Mouse (Mus musculus) thymus, adult 2 months (tissue): ENCODE measurements around the gene Papss2. TPM values are rescaled to one million over a fixed set of nuclear protein-coding genes. Genes with fewer than 3 reads are reported as not detected.
A peak's percentile ranks its signal among the peaks of the same experiment; 100 is the strongest.

Source experiments
- DNase-seq: peaks from one replicate; pipeline ENCODE4 v3.0.0; 2021
- H3K27ac ChIP-seq: fragments of 200-500 bp; 2 replicates; pipeline ENCODE4 v1.5.1; 2012; ENCODE audit warnings: low read length, control low read depth; ENCODE audit not compliant: control insufficient read depth, insufficient read depth
- H3K27me3 ChIP-seq: fragments of 200-500 bp; 2 replicates; pipeline ENCODE4 v1.6.1; 2012; ENCODE audit warnings: mild to moderate bottlenecking, low read length, moderate library complexity, mixed read lengths; ENCODE audit not compliant: control insufficient read depth, insufficient read depth
- H3K36me3 ChIP-seq: fragments of 200-500 bp; 2 replicates; pipeline ENCODE4 v1.6.1; 2012; ENCODE audit warnings: mild to moderate bottlenecking, low read length, moderate library complexity; ENCODE audit not compliant: control insufficient read depth, insufficient read depth
- H3K4me1 ChIP-seq: fragments of 200-500 bp; replicated peaks from 2 replicates; pipeline ENCODE4 v1.6.1; 2012; ENCODE audit warnings: low read length; ENCODE audit not compliant: control insufficient read depth, insufficient read depth
- H3K4me3 ChIP-seq: fragments of 200-500 bp; 2 replicates; pipeline ENCODE4 v1.5.1; 2012; ENCODE audit warnings: mild to moderate bottlenecking, low read length, control low read depth, moderate library complexity; ENCODE audit not compliant: control insufficient read depth, insufficient read depth
- CTCF ChIP-seq: fragments of 200-500 bp; IDR thresholded peaks from 2 replicates; pipeline ENCODE4 v1.5.1; 2012; ENCODE audit warnings: mild to moderate bottlenecking, control low read depth, low read length, moderate library complexity, borderline replicate concordance; ENCODE audit not compliant: control insufficient read depth, poor library complexity, insufficient read depth; ENCODE audit errors: extremely low read depth
- POLR2A ChIP-seq: fragments of 200-500 bp; IDR thresholded peaks from 2 replicates; pipeline ENCODE4 v1.6.1; 2012; ENCODE audit warnings: mild to moderate bottlenecking, low read length, control low read depth, moderate library complexity; ENCODE audit not compliant: control insufficient read depth, poor library complexity, insufficient read depth; ENCODE audit errors: extremely low read depth
- WGBS: fragments of 180-500 bp; shearing (Covaris S2); methylation state at CpG from one replicate; pipeline ENCODE4 v1.1.7; 2018; 5-methylcytosine and 5-hydroxymethylcytosine counted together
- polyA plus RNA-seq: library from polyadenylated mRNA; depleted of rRNA; stranded (reverse); fragments of >200 nt; gene quantifications from 2 replicates; pipeline ENCODE4 v1.2.3, GENCODE M21; 2012

Papss2 gene
- polyA plus RNA-seq, 1 experiment = 5.7 TPM

GRCm38 (mm10) chr19:32708996-32709395 lies 113.4 kb downstream of the Papss2 start:
- no peak for DNase-seq
- peaks cover 26% of the 10 kb centered on the region for H3K36me3 ChIP-seq
- peaks cover 4% of the 10 kb centered on the region for H3K4me1 ChIP-seq
- H3K4me3 ChIP-seq = no peak overlapping the region
- 99% methylated on average over 5 of the region's 5 CpGs for WGBS
- no peak overlapping the region for H3K27ac ChIP-seq
- H3K27me3 ChIP-seq = no peaks in the 10 kb centered on the region
- TF ChIP-seq POLR2A (no peak), CTCF (no peak)

- no peak for DNase-seq
- H3K4me1 ChIP-seq = peaks cover 4% of the 10 kb centered on the region
- H3K4me3 ChIP-seq = no peak overlapping the region
- peaks cover 13% of the 10 kb centered on the region; the same call in 1 of the 2 replicates for H3K36me3 ChIP-seq
- no peak overlapping the region for H3K27ac ChIP-seq
- 50% methylated on average over 3 of the region's 3 CpGs for WGBS
- no peaks in the 10 kb centered on the region for H3K27me3 ChIP-seq
- TF ChIP-seq POLR2A (no peak), CTCF (no peak)
Measured at GRCm38 (mm10) chr19:32710288-32710687, 114.7 kb downstream of the Papss2 start.

- H3K27me3 ChIP-seq = no peaks in the 10 kb centered on the region
- no peaks in the 10 kb centered on the region for H3K36me3 ChIP-seq
- H3K4me3 ChIP-seq = peak overlapping the region; percentile 94
- WGBS = under 1% methylated on average over 63 of the region's 63 CpGs
- TF ChIP-seq CTCF = peak; percentile 41; the same call in 1 of the 2 replicates
- peak; percentile 77 for TF ChIP-seq POLR2A
- peaks cover 4% of the 10 kb centered on the region for H3K4me1 ChIP-seq
- H3K27ac ChIP-seq = peak overlapping the region; percentile 65
- peak; percentile 91 for DNase-seq
Measured at GRCm38 (mm10) chr19:32711761-32712541, 116.4 kb downstream of the Papss2 start.

- peak overlapping the region; percentile 65 for H3K27ac ChIP-seq
- peak; percentile 84 for DNase-seq
Measured at GRCm38 (mm10) chr19:32712588-32713042, 117.0 kb downstream of the Papss2 start.

GRCm38 (mm10) chr19:32713471-32713870 lies 117.9 kb downstream of the Papss2 start:
- Histone ChIP-seq H3K27ac (no peak overlapping the region), H3K36me3 (no peaks in the 10 kb centered on the region), H3K27me3 (no peaks in the 10 kb centered on the region), H3K4me3 (no peak overlapping the region), H3K4me1 (peaks cover 6% of the 10 kb centered on the region)
- WGBS = 88% methylated on average over 3 of the region's 3 CpGs
- DNase-seq = no peak
- TF ChIP-seq POLR2A = no peak
- no peak for TF ChIP-seq CTCF

More at GRCm38 (mm10) chr19:32712588-32713042, 117.0 kb downstream of the Papss2 start:
- Histone ChIP-seq H3K36me3 (no peaks in the 10 kb centered on the region), H3K27me3 (no peaks in the 10 kb centered on the region), H3K4me3 (peak overlapping the region; percentile 94), H3K4me1 (peaks cover 6% of the 10 kb centered on the region)
- no peak; the same call in 1 of the 2 replicates for TF ChIP-seq POLR2A
- no peak for TF ChIP-seq CTCF
- 2% methylated on average over 11 of the region's 11 CpGs for WGBS

GRCm38 (mm10) chr19:32715201-32715600 lies 119.6 kb downstream of the Papss2 start:
- Histone ChIP-seq H3K36me3 (no peaks in the 10 kb centered on the region), H3K27me3 (no peaks in the 10 kb centered on the region), H3K4me3 (no peak overlapping the region), H3K4me1 (peaks cover 4% of the 10 kb centered on the region), H3K27ac (no peak overlapping the region)
- DNase-seq = peak; percentile 73
- 9% methylated on average over 3 of the region's 3 CpGs for WGBS
- no peak for TF ChIP-seq POLR2A
- TF ChIP-seq CTCF = peak; percentile 48; the same call in 1 of the 2 replicates
